Mouse (Mus musculus): Measurements from ENCODE around the gene C1qtnf1. TPM values are rescaled to one million over a fixed set of nuclear protein-coding genes. Genes with fewer than 3 reads are reported as not detected.

C1qtnf1 gene
- total RNA-seq, 2 experiments from 2014 or later = 27.7 to 28.7 TPM

GRCm38 (mm10) chr11:118436471-118436935, 8.5 kb downstream of the C1qtnf1 start:
- no peak for DNase-seq

GRCm38 (mm10) chr11:118438665-118439414, 10.8 kb downstream of the C1qtnf1 start:
- peak; percentile 57 for DNase-seq

- no peak for DNase-seq
These were observed 14.7 kb downstream of the C1qtnf1 start for GRCm38 (mm10) chr11:118442691-118443090.

GRCm38 (mm10) chr11:118443201-118443970, 15.4 kb downstream of the C1qtnf1 start:
- DNase-seq = peak; percentile 91

- peak; percentile 82 for DNase-seq
These were observed 17.8 kb downstream of the C1qtnf1 start for GRCm38 (mm10) chr11:118445843-118446242.

GRCm38 (mm10) chr11:118447346-118447745, 19.3 kb downstream of the C1qtnf1 start:
- DNase-seq = no peak

- peak; percentile 57 for DNase-seq
These were observed 20.4 kb downstream of the C1qtnf1 start for GRCm38 (mm10) chr11:118448385-118448784.

GRCm38 (mm10) chr11:118451211-118451610, 23.2 kb downstream of the C1qtnf1 start:
- DNase-seq = peak; percentile 73

GRCm38 (mm10) chr11:118452955-118453354, 25.0 kb downstream of the C1qtnf1 start:
- no peak for DNase-seq

GRCm38 (mm10) chr11:118453886-118454671, 26.1 kb downstream of the C1qtnf1 start:
- DNase-seq = peak; percentile 50

- DNase-seq = no peak
These were observed 27.8 kb downstream of the C1qtnf1 start for GRCm38 (mm10) chr11:118455788-118456187.

GRCm38 (mm10) chr11:118456937-118457336, 28.9 kb downstream of the C1qtnf1 start:
- no peak for DNase-seq

GRCm38 (mm10) chr11:118459051-118459450, 31.0 kb downstream of the C1qtnf1 start:
- peak; percentile 68 for DNase-seq

GRCm38 (mm10) chr11:118459536-118459935, 31.5 kb downstream of the C1qtnf1 start:
- no peak for DNase-seq

GRCm38 (mm10) chr11:118460280-118460679, 32.3 kb downstream of the C1qtnf1 start:
- no peak for DNase-seq

GRCm38 (mm10) chr11:118467441-118468035, 39.5 kb downstream of the C1qtnf1 start:
- no peak for DNase-seq

GRCm38 (mm10) chr11:118469509-118470160, 41.6 kb downstream of the C1qtnf1 start:
- DNase-seq = no peak

GRCm38 (mm10) chr11:118470234-118470966, 42.4 kb downstream of the C1qtnf1 start:
- DNase-seq = no peak

- no peak for DNase-seq
These were observed 43.7 kb downstream of the C1qtnf1 start for GRCm38 (mm10) chr11:118471676-118472075.

- DNase-seq = no peak
These were observed 45.2 kb downstream of the C1qtnf1 start for GRCm38 (mm10) chr11:118473161-118473560.
